Mouse (Mus musculus) forebrain, embryonic 15.5 days (tissue): ENCODE results near the gene Btbd11. TPM values are rescaled to one million over a fixed set of nuclear protein-coding genes. Genes with fewer than 3 reads are reported as not detected.

Experiments
- ATAC-seq: fragments of 200-750 bp; cut with Nextera tagmentation; replicated peaks from 2 replicates; pipeline ENCODE4 v1.8.0; 2017; ENCODE audit warnings: mild to moderate bottlenecking, moderate TSS enrichment, moderate library complexity
- H3K27ac ChIP-seq: fragments of 300-500 bp; sonication (generic); replicated peaks from 2 replicates; pipeline ENCODE4 v1.5.1; 2015; ENCODE audit warnings: mild to moderate bottlenecking, inconsistent platforms
- H3K27me3 ChIP-seq: fragments of 300-500 bp; sonication (generic); 2 replicates; pipeline ENCODE4 v1.6.1; 2015; ENCODE audit warnings: inconsistent platforms
- H3K36me3 ChIP-seq: fragments of 300-500 bp; sonication (generic); 2 replicates; pipeline ENCODE4 v1.6.1; 2015; ENCODE audit warnings: mild to moderate bottlenecking, inconsistent platforms
- H3K4me1 ChIP-seq: fragments of 300-500 bp; sonication (generic); 2 replicates; pipeline ENCODE4 v1.6.1; 2015; ENCODE audit warnings: inconsistent platforms
- H3K4me2 ChIP-seq: fragments of 300-500 bp; sonication (generic); replicated peaks from 2 replicates; pipeline ENCODE4 v1.6.1; 2015; ENCODE audit warnings: mild to moderate bottlenecking, inconsistent platforms
- H3K4me3 ChIP-seq: fragments of 300-500 bp; sonication (generic); 2 replicates; pipeline ENCODE4 v1.5.1; 2015; ENCODE audit warnings: mild to moderate bottlenecking, inconsistent platforms
- H3K9ac ChIP-seq: fragments of 300-500 bp; sonication (generic); replicated peaks from 2 replicates; pipeline ENCODE4 v1.6.1; 2015; ENCODE audit warnings: mild to moderate bottlenecking, inconsistent platforms
- H3K9me3 ChIP-seq: fragments of 300-500 bp; sonication (generic); 2 replicates; pipeline ENCODE4 v1.6.1; 2016; ENCODE audit warnings: inconsistent platforms
- WGBS: fragments of 180-500 bp; shearing (Covaris S2); methylation state at CpG from one replicate; pipeline ENCODE4 v1.1.7; 2015; ENCODE audit warnings: mixed read lengths; 5-methylcytosine and 5-hydroxymethylcytosine counted together
- polyA plus RNA-seq: library from polyadenylated mRNA; unstranded; fragments of >200 nt; fragmentation: Nextera tagmentation; extraction: Ambion mirVana; gene quantifications from 2 replicates; pipeline ENCODE4 v1.2.1, GENCODE M21; 2015

Gene Btbd11
- polyA plus RNA-seq, 1 experiment from 2014 or later, result 12.8 TPM

GRCm38 (mm10) chr10:85617501-85618417 is 231.1 kb downstream of the Btbd11 start:
- Histone ChIP-seq H3K4me3 (no peak overlapping the region), H3K36me3 (no peaks in the 10 kb centered on the region), H3K9ac (no peak overlapping the region), H3K4me2 (no peak overlapping the region), H3K27me3 (no peaks in the 10 kb centered on the region), H3K9me3 (no peaks in the 10 kb centered on the region), H3K27ac (no peak overlapping the region), H3K4me1 (no peaks in the 10 kb centered on the region)
- no peak for ATAC-seq
- WGBS, result 61% methylated on average over 12 of the region's 12 CpGs

- ATAC-seq, result no peak
- WGBS, result 81% methylated on average over 6 of the region's 6 CpGs
- no peak overlapping the region for H3K4me3 ChIP-seq
Observed at GRCm38 (mm10) chr10:85621067-85621466, 234.5 kb downstream of the Btbd11 start.

GRCm38 (mm10) chr10:85624504-85625169 is 238.0 kb downstream of the Btbd11 start:
- ATAC-seq, result peak; percentile 92
- Histone ChIP-seq H3K27me3 (no peaks in the 10 kb centered on the region), H3K4me3 (peak overlapping the region; percentile 42), H3K4me2 (peak overlapping the region; percentile 56), H3K9me3 (no peaks in the 10 kb centered on the region), H3K4me1 (no peaks in the 10 kb centered on the region; the same call in none of the 2 replicates), H3K27ac (0 out of 2 replicates have a peak overlapping the region, but pooled peaks have one; percentile 17), H3K36me3 (no peaks in the 10 kb centered on the region), H3K9ac (peak overlapping the region; percentile 39)
- 3% methylated on average over 31 of the region's 31 CpGs for WGBS

More at GRCm38 (mm10) chr10:85621067-85621466, 234.5 kb downstream of the Btbd11 start:
- no peaks in the 10 kb centered on the region; the same call in none of the 2 replicates for H3K4me1 ChIP-seq
- H3K9ac ChIP-seq, result no peak overlapping the region
- no peaks in the 10 kb centered on the region for H3K9me3 ChIP-seq
- H3K36me3 ChIP-seq, result no peaks in the 10 kb centered on the region
- H3K27ac ChIP-seq, result no peak overlapping the region
- no peaks in the 10 kb centered on the region for H3K27me3 ChIP-seq
- H3K4me2 ChIP-seq, result no peak overlapping the region

GRCm38 (mm10) chr10:85625170-85625686 is 238.6 kb downstream of the Btbd11 start:
- H3K4me3 ChIP-seq, result peak overlapping the region; percentile 42
- ATAC-seq, result 0 out of 2 replicates have a peak, but pooled peaks have one; percentile 33
- WGBS, result 63% methylated on average over 4 of the region's 4 CpGs
- H3K27ac ChIP-seq, result no peak overlapping the region
- no peaks in the 10 kb centered on the region for H3K36me3 ChIP-seq
- H3K9me3 ChIP-seq, result no peaks in the 10 kb centered on the region
- H3K4me1 ChIP-seq, result no peaks in the 10 kb centered on the region; the same call in none of the 2 replicates
- H3K9ac ChIP-seq, result no peak overlapping the region
- H3K27me3 ChIP-seq, result no peaks in the 10 kb centered on the region
- H3K4me2 ChIP-seq, result peak overlapping the region; percentile 56

GRCm38 (mm10) chr10:85632030-85632429 is 245.4 kb downstream of the Btbd11 start:
- Histone ChIP-seq H3K4me1 (no peaks in the 10 kb centered on the region), H3K27me3 (no peaks in the 10 kb centered on the region), H3K4me2 (no peak overlapping the region), H3K9me3 (no peaks in the 10 kb centered on the region), H3K9ac (no peak overlapping the region), H3K27ac (no peak overlapping the region), H3K4me3 (no peak overlapping the region), H3K36me3 (no peaks in the 10 kb centered on the region)
- 91% methylated on average over 10 of the region's 10 CpGs for WGBS
- no peak for ATAC-seq

- Histone ChIP-seq H3K4me2 (no peak overlapping the region), H3K4me3 (no peak overlapping the region), H3K9me3 (no peaks in the 10 kb centered on the region), H3K36me3 (no peaks in the 10 kb centered on the region), H3K27me3 (no peaks in the 10 kb centered on the region), H3K27ac (no peak overlapping the region), H3K9ac (no peak overlapping the region), H3K4me1 (no peaks in the 10 kb centered on the region)
- WGBS, result 92% methylated on average over 10 of the region's 10 CpGs
- no peak for ATAC-seq
Observed at GRCm38 (mm10) chr10:85633577-85633976, 247.0 kb downstream of the Btbd11 start.

GRCm38 (mm10) chr10:85637580-85637979 is 251.0 kb downstream of the Btbd11 start:
- ATAC-seq, result peak; percentile 55; the same call in 1 of the 2 replicates
- Histone ChIP-seq H3K9me3 (no peaks in the 10 kb centered on the region), H3K9ac (no peak overlapping the region), H3K36me3 (no peaks in the 10 kb centered on the region), H3K4me3 (no peak overlapping the region), H3K27ac (no peak overlapping the region), H3K27me3 (no peaks in the 10 kb centered on the region), H3K4me2 (no peak overlapping the region), H3K4me1 (no peaks in the 10 kb centered on the region)
- 64% methylated on average over 7 of the region's 7 CpGs for WGBS

- no peaks in the 10 kb centered on the region for H3K27me3 ChIP-seq
- no peaks in the 10 kb centered on the region for H3K9me3 ChIP-seq
- H3K4me3 ChIP-seq, result no peak overlapping the region
- no peak overlapping the region for H3K4me2 ChIP-seq
- H3K4me1 ChIP-seq, result no peaks in the 10 kb centered on the region
- H3K27ac ChIP-seq, result no peak overlapping the region
- WGBS, result 71% methylated on average over 5 of the region's 5 CpGs
- H3K9ac ChIP-seq, result no peak overlapping the region
- no peaks in the 10 kb centered on the region for H3K36me3 ChIP-seq
- ATAC-seq, result no peak
Observed at GRCm38 (mm10) chr10:85638141-85638540, 251.5 kb downstream of the Btbd11 start.

- ATAC-seq, result no peak
- no peaks in the 10 kb centered on the region for H3K36me3 ChIP-seq
- 93% methylated on average over 7 of the region's 7 CpGs for WGBS
Observed at GRCm38 (mm10) chr10:85639581-85639980, 253.0 kb downstream of the Btbd11 start.

GRCm38 (mm10) chr10:85640408-85640807 is 253.8 kb downstream of the Btbd11 start:
- Histone ChIP-seq H3K4me3 (no peak overlapping the region), H3K9ac (no peak overlapping the region), H3K27me3 (no peaks in the 10 kb centered on the region), H3K4me1 (no peaks in the 10 kb centered on the region), H3K36me3 (no peaks in the 10 kb centered on the region), H3K27ac (no peak overlapping the region), H3K9me3 (no peaks in the 10 kb centered on the region), H3K4me2 (no peak overlapping the region)
- WGBS, result 85% methylated on average over 8 of the region's 8 CpGs
- no peak for ATAC-seq

More at GRCm38 (mm10) chr10:85639581-85639980, 253.0 kb downstream of the Btbd11 start:
- no peaks in the 10 kb centered on the region for H3K27me3 ChIP-seq
- no peak overlapping the region for H3K27ac ChIP-seq
- H3K9ac ChIP-seq, result no peak overlapping the region
- no peaks in the 10 kb centered on the region for H3K4me1 ChIP-seq
- H3K4me3 ChIP-seq, result no peak overlapping the region
- H3K9me3 ChIP-seq, result no peaks in the 10 kb centered on the region
- no peak overlapping the region for H3K4me2 ChIP-seq

- WGBS, result 80% methylated on average over 6 of the region's 6 CpGs
Observed at GRCm38 (mm10) chr10:85645346-85645745, 258.7 kb downstream of the Btbd11 start.

GRCm38 (mm10) chr10:85651706-85652105 is 265.1 kb downstream of the Btbd11 start:
- Histone ChIP-seq H3K9me3 (no peaks in the 10 kb centered on the region), H3K4me3 (no peak overlapping the region), H3K36me3 (no peaks in the 10 kb centered on the region), H3K4me2 (no peak overlapping the region), H3K27ac (no peak overlapping the region), H3K27me3 (no peaks in the 10 kb centered on the region), H3K9ac (no peak overlapping the region), H3K4me1 (peaks cover 7% of the 10 kb centered on the region; the same call in 1 of the 2 replicates)
- peak; percentile 70 for ATAC-seq
- 32% methylated on average over 7 of the region's 7 CpGs for WGBS

More at GRCm38 (mm10) chr10:85645346-85645745, 258.7 kb downstream of the Btbd11 start:
- H3K36me3 ChIP-seq, result no peaks in the 10 kb centered on the region
- H3K27me3 ChIP-seq, result no peaks in the 10 kb centered on the region
- no peak for ATAC-seq
- H3K9ac ChIP-seq, result no peak overlapping the region
- no peak overlapping the region for H3K27ac ChIP-seq
- no peaks in the 10 kb centered on the region for H3K4me1 ChIP-seq
- no peak overlapping the region for H3K4me2 ChIP-seq
- no peak overlapping the region for H3K4me3 ChIP-seq
- no peaks in the 10 kb centered on the region for H3K9me3 ChIP-seq
